Comparison of ENCODE assay signal across 10 mouse cellular contexts in genomic region chr11:46290988-46291405, GRCm38 (mm10). TPM values are rescaled to one million over a fixed set of nuclear protein-coding genes. Genes with fewer than 3 reads are reported as not detected.
DNase-seq lines count a peak whose midpoint lies in the region; ATAC-seq and TF ChIP-seq lines count a peak whose summit lies in the region.
"Had no signal": no experiment of that assay in that cellular context is flagged by ENCODE, and none has a peak within 500 bp of the region (broad histone marks: within the 10 kb centered on the region; RNA-seq: fewer than 3 reads in every experiment).

No protein-coding gene starts in this region.

- ATAC-seq in embryonic facial prominence, embryonic 11.5 days (replicated peaks; ENCODE audit: insufficient number of reproducible peaks, low FRiP score, low TSS enrichment, low read depth): peak; percentile 73; the same call in 1 of the 2 replicates
- ATAC-seq in kidney, embryonic 15.5 days (replicated peaks; ENCODE audit: low FRiP score): peak; percentile 41
- ATAC-seq in neural tube, embryonic 13.5 days (ENCODE audit: low read depth): peak; percentile 67
- no peak for ATAC-seq in megakaryocyte progenitor cell, adult 5-6 weeks (replicated peaks; ENCODE audit: poor library complexity)

- H3K4me2 ChIP-seq in embryonic facial prominence, embryonic 11.5 days (ENCODE audit: low read depth, low read length): no peak overlapping the region
- no peak overlapping the region for H3K4me2 ChIP-seq in kidney, embryonic 15.5 days
- no peak overlapping the region for H3K4me2 ChIP-seq in neural tube, embryonic 13.5 days

- H3K27ac ChIP-seq in layer of hippocampus, adult 2 months: peak overlapping the region; percentile 39; the same call in 1 of the 2 replicates
- no peak overlapping the region for H3K27ac ChIP-seq in embryonic facial prominence, embryonic 11.5 days (replicated peaks; ENCODE audit: low read depth, low read length)
- H3K27ac ChIP-seq in kidney, embryonic 15.5 days: peak overlapping the region; percentile 19
- H3K27ac ChIP-seq in neural tube, embryonic 13.5 days (replicated peaks): peak overlapping the region; percentile 33; the same call in 1 of the 2 replicates

- intact Hi-C loops in heart, postnatal 14 days (cut with DNase I): no loop called here

- H3K36me3 ChIP-seq in embryonic facial prominence, embryonic 11.5 days (replicated peaks; ENCODE audit: control insufficient read depth, insufficient read depth, low read depth, low read length): no peaks in the 10 kb centered on the region; the same call in 1 of the 2 replicates
- no peaks in the 10 kb centered on the region for H3K36me3 ChIP-seq in kidney, embryonic 15.5 days
- peaks cover 42% of the 10 kb centered on the region for H3K36me3 ChIP-seq in neural tube, embryonic 13.5 days

- 16% methylated on average over 10 of the region's 10 CpGs for WGBS in embryonic facial prominence, embryonic 11.5 days
- 21% methylated on average over 10 of the region's 10 CpGs for WGBS in kidney, embryonic 15.5 days
- 24% methylated on average over 10 of the region's 10 CpGs for WGBS in neural tube, embryonic 13.5 days

- H3K4me3 ChIP-seq in layer of hippocampus, adult 2 months: no peak overlapping the region
- H3K4me3 ChIP-seq in embryonic facial prominence, embryonic 11.5 days (ENCODE audit: low read depth, low read length): no peak overlapping the region
- no peak overlapping the region for H3K4me3 ChIP-seq in kidney, embryonic 15.5 days (replicated peaks)
- H3K4me3 ChIP-seq in neural tube, embryonic 13.5 days: no peak overlapping the region

- DNase-seq in layer of hippocampus, adult 2 months (ENCODE audit: low spot score in 2 of 2): no peak
- no peak for DNase-seq in layer of hippocampus, postnatal 36 days
- DNase-seq in embryonic facial prominence, embryonic 11.5 days (ENCODE audit: low spot score): peak; percentile 35
- no peak for DNase-seq in adrenal gland, postnatal 36 days
- DNase-seq in heart, postnatal 14 days: no peak
- DNase-seq: gastrocnemius, postnatal 25 days had no signal

- peak; percentile 42 for TF ChIP-seq CTCF in layer of hippocampus, adult 2 months (conservative IDR thresholded peaks at IDR 0.05)

- no peak overlapping the region for H3K9ac ChIP-seq in embryonic facial prominence, embryonic 11.5 days (replicated peaks; ENCODE audit: low read length)
- H3K9ac ChIP-seq in kidney, embryonic 15.5 days: no peak overlapping the region
- no peak overlapping the region for H3K9ac ChIP-seq in neural tube, embryonic 13.5 days

- no peaks in the 10 kb centered on the region for H3K9me3 ChIP-seq in embryonic facial prominence, embryonic 11.5 days (replicated peaks; ENCODE audit: control insufficient read depth, low read length)
- H3K9me3 ChIP-seq in kidney, embryonic 15.5 days (replicated peaks): no peaks in the 10 kb centered on the region
- H3K9me3 ChIP-seq in neural tube, embryonic 13.5 days: no peaks in the 10 kb centered on the region

- no peaks in the 10 kb centered on the region for H3K4me1 ChIP-seq in embryonic facial prominence, embryonic 11.5 days (ENCODE audit: control insufficient read depth, insufficient read depth, low read length)
- H3K4me1 ChIP-seq in kidney, embryonic 15.5 days: peaks cover 28% of the 10 kb centered on the region
- H3K4me1 ChIP-seq in neural tube, embryonic 13.5 days (replicated peaks): peaks cover 44% of the 10 kb centered on the region

- no peaks in the 10 kb centered on the region for H3K27me3 ChIP-seq in embryonic facial prominence, embryonic 11.5 days (ENCODE audit: control insufficient read depth, insufficient read depth, low read length)
- no peaks in the 10 kb centered on the region for H3K27me3 ChIP-seq in kidney, embryonic 15.5 days
- H3K27me3 ChIP-seq in neural tube, embryonic 13.5 days: no peaks in the 10 kb centered on the region

RNA-seq across cellular contexts. Expression of gene Cyfip2, which starts 21.7 kb away (rescaled TPM):
- 100 to 1,000 TPM; 530 to 540 TPM for total RNA-seq in layer of hippocampus, adult 2 months (2021)
- total RNA-seq in layer of hippocampus, postnatal 36 days (2021): 100 to 1,000 TPM; 491 to 500 TPM
- polyA plus RNA-seq in embryonic facial prominence, embryonic 11.5 days (2014; fragmentation: Nextera tagmentation; extraction: Ambion mirVana): 16.8 and 23.0 TPM in 2 replicates
- 15.3 and 15.5 TPM in 2 replicates for polyA plus RNA-seq in kidney, embryonic 15.5 days (2015; fragmentation: Nextera tagmentation; extraction: Ambion mirVana)
- polyA plus RNA-seq in neural tube, embryonic 13.5 days (2015; fragmentation: Nextera tagmentation; extraction: Ambion mirVana): 84.9 and 89.1 TPM in 2 replicates
- total RNA-seq in megakaryocyte progenitor cell, adult 5-6 weeks (2015): 121 and 122 TPM in 2 replicates
- total RNA-seq in megakaryocyte progenitor cell, adult 5-6 weeks (2017): 48.6 and 53.3 TPM in 2 replicates
- 10 to 100 TPM; 84.0 to 88.8 TPM for total RNA-seq in adrenal gland, postnatal 36 days (2021)
- 10 to 100 TPM; 41.6 to 47.3 TPM for total RNA-seq in heart, postnatal 14 days (2021)

RNA-seq across cellular contexts. Expression of gene Fndc9, which starts 55.7 kb away (rescaled TPM):
- total RNA-seq in layer of hippocampus, adult 2 months (2021): 1 to 10 TPM in 1 of 2 experiments, under 1 TPM in 1; 0.72 to 1.0 TPM
- 1 to 10 TPM in 1 of 2 experiments, under 1 TPM in 1; 0.92 to 1.3 TPM for total RNA-seq in layer of hippocampus, postnatal 36 days (2021)
- polyA plus RNA-seq in embryonic facial prominence, embryonic 11.5 days (2014; fragmentation: Nextera tagmentation; extraction: Ambion mirVana): 0.24 and 0.26 TPM in 2 replicates
- polyA plus RNA-seq in kidney, embryonic 15.5 days (2015; fragmentation: Nextera tagmentation; extraction: Ambion mirVana): 0.13 and 0.21 TPM in 2 replicates
- polyA plus RNA-seq in neural tube, embryonic 13.5 days (2015; fragmentation: Nextera tagmentation; extraction: Ambion mirVana): 0.46 and 0.84 TPM in 2 replicates
- not detected in 2 replicates for total RNA-seq in megakaryocyte progenitor cell, adult 5-6 weeks (2015)
- total RNA-seq in megakaryocyte progenitor cell, adult 5-6 weeks (2017): not detected in 2 replicates
- total RNA-seq in adrenal gland, postnatal 36 days (2021): not detected
- total RNA-seq in heart, postnatal 14 days (2021): not detected
- total RNA-seq: gastrocnemius, postnatal 25 days; monocyte, adult 5-6 weeks had no signal
